Mouse (Mus musculus): ENCODE results near the gene Ces2g.
A peak's percentile ranks its signal among the peaks of the same experiment; 100 is the strongest.

Ces2g gene

GRCm38 (mm10) chr8:104961537-104961961, at the start of gene Ces2g:
Gene Ces2g (plus strand): TSS chr8:104961718.
- DNase-seq (ENCODE audit: low spot score): peak; percentile 42

GRCm38 (mm10) chr8:104925972-104926596, 35.4 kb upstream of the Ces2g start, which contains the start of gene Ces2e:
Gene Ces2e (plus strand): TSS chr8:104926260.
- DNase-seq (ENCODE audit: low spot score): no peak

- no peak for DNase-seq (ENCODE audit: low spot score)
These were observed 34.2 kb upstream of the Ces2g start for GRCm38 (mm10) chr8:104927301-104927700.

GRCm38 (mm10) chr8:104944665-104945064, 16.9 kb upstream of the Ces2g start:
- no peak for DNase-seq (ENCODE audit: low spot score)

- no peak for DNase-seq (ENCODE audit: low spot score)
These were observed 14.5 kb upstream of the Ces2g start, which contains the start of gene Ces2f for GRCm38 (mm10) chr8:104947056-104947455. Gene Ces2f (plus strand): TSS chr8:104947356.

- no peak for DNase-seq (ENCODE audit: low spot score)
These were observed 12.5 kb upstream of the Ces2g start for GRCm38 (mm10) chr8:104949031-104949430.

GRCm38 (mm10) chr8:104962229-104962901, 847 bp downstream of the Ces2g start:
- peak; percentile 83 for DNase-seq (ENCODE audit: low spot score)

- DNase-seq (ENCODE audit: low spot score): peak; percentile 23
These were observed 1.9 kb downstream of the Ces2g start for GRCm38 (mm10) chr8:104963375-104963894.

- DNase-seq (ENCODE audit: low spot score): no peak
These were observed 22.6 kb downstream of the Ces2g start for GRCm38 (mm10) chr8:104984126-104984525.

GRCm38 (mm10) chr8:104984942-104985341, 23.4 kb downstream of the Ces2g start:
- no peak for DNase-seq (ENCODE audit: low spot score)

GRCm38 (mm10) chr8:104998191-104998590, 36.7 kb downstream of the Ces2g start:
- no peak for DNase-seq (ENCODE audit: low spot score)

GRCm38 (mm10) chr8:104999183-104999582, 37.7 kb downstream of the Ces2g start:
- no peak for DNase-seq (ENCODE audit: low spot score)

- no peak for DNase-seq (ENCODE audit: low spot score)
These were observed 39.1 kb downstream of the Ces2g start, which contains the start of gene Ces2h for GRCm38 (mm10) chr8:105000586-105000985. Gene Ces2h (plus strand): TSS chr8:105000853.

- no peak for DNase-seq (ENCODE audit: low spot score)
These were observed 48.5 kb downstream of the Ces2g start for GRCm38 (mm10) chr8:105010000-105010399.

GRCm38 (mm10) chr8:105011136-105011535, 49.6 kb downstream of the Ces2g start:
- peak; percentile 9 for DNase-seq (ENCODE audit: low spot score)

- DNase-seq (ENCODE audit: low spot score): no peak
These were observed 52.9 kb downstream of the Ces2g start for GRCm38 (mm10) chr8:105014391-105014790.
